Mouse (Mus musculus): ENCODE results near the gene Wwc1. TPM values are rescaled to one million over a fixed set of nuclear protein-coding genes. Genes with fewer than 3 reads are reported as not detected.
A peak's percentile ranks its signal among the peaks of the same experiment; 100 is the strongest.

Wwc1 gene
- polyA plus RNA-seq, 1 experiment from 2014 or later: 5.0 TPM

GRCm38 (mm10) chr11:35948457-35948881, 31.9 kb downstream of the Wwc1 start:
- H3K9me3 ChIP-seq (replicated peaks; ENCODE audit: control insufficient read depth, low read length): no peaks in the 10 kb centered on the region
- H3K9ac ChIP-seq (ENCODE audit: low read length): no peak overlapping the region
- H3K4me3 ChIP-seq (replicated peaks; ENCODE audit: low read length): no peak overlapping the region
- H3K4me2 ChIP-seq (ENCODE audit: low read depth, low read length): no peak overlapping the region
- no peaks in the 10 kb centered on the region for H3K36me3 ChIP-seq (ENCODE audit: control insufficient read depth, insufficient read depth, low read length)
- peak; percentile 54; the same call in 1 of the 2 replicates for ATAC-seq (ENCODE audit: insufficient read depth, low FRiP score)
- H3K4me1 ChIP-seq (ENCODE audit: control insufficient read depth, insufficient read depth, low read length): peaks cover 19% of the 10 kb centered on the region
- WGBS: 19% methylated on average over 6 of the region's 6 CpGs
- H3K27ac ChIP-seq (ENCODE audit: low read length): peak overlapping the region; percentile 21
- H3K27me3 ChIP-seq (ENCODE audit: control insufficient read depth, insufficient read depth, low read length): no peaks in the 10 kb centered on the region

- 62% methylated on average over 9 of the region's 9 CpGs for WGBS
- no peak overlapping the region for H3K4me3 ChIP-seq (replicated peaks; ENCODE audit: low read length)
- peak; percentile 4; the same call in 1 of the 2 replicates for ATAC-seq (ENCODE audit: insufficient read depth, low FRiP score)
- no peaks in the 10 kb centered on the region for H3K9me3 ChIP-seq (replicated peaks; ENCODE audit: control insufficient read depth, low read length)
- no peak overlapping the region for H3K4me2 ChIP-seq (ENCODE audit: low read depth, low read length)
- H3K36me3 ChIP-seq (ENCODE audit: control insufficient read depth, insufficient read depth, low read length): no peaks in the 10 kb centered on the region
- no peaks in the 10 kb centered on the region for H3K27me3 ChIP-seq (ENCODE audit: control insufficient read depth, insufficient read depth, low read length)
- H3K9ac ChIP-seq (ENCODE audit: low read length): no peak overlapping the region
- peak overlapping the region; percentile 21 for H3K27ac ChIP-seq (ENCODE audit: low read length)
- H3K4me1 ChIP-seq (ENCODE audit: control insufficient read depth, insufficient read depth, low read length): peaks cover 19% of the 10 kb centered on the region
Measured at GRCm38 (mm10) chr11:35947944-35948343, 32.4 kb downstream of the Wwc1 start.

GRCm38 (mm10) chr11:35945187-35945586, 35.1 kb downstream of the Wwc1 start:
- H3K4me3 ChIP-seq (replicated peaks; ENCODE audit: low read length): no peak overlapping the region
- H3K27ac ChIP-seq (ENCODE audit: low read length): no peak overlapping the region
- H3K9me3 ChIP-seq (replicated peaks; ENCODE audit: control insufficient read depth, low read length): no peaks in the 10 kb centered on the region
- H3K9ac ChIP-seq (ENCODE audit: low read length): no peak overlapping the region
- no peaks in the 10 kb centered on the region for H3K36me3 ChIP-seq (ENCODE audit: control insufficient read depth, insufficient read depth, low read length)
- ATAC-seq (ENCODE audit: insufficient read depth, low FRiP score): peak; percentile 61
- H3K4me2 ChIP-seq (ENCODE audit: low read depth, low read length): no peak overlapping the region
- no peaks in the 10 kb centered on the region for H3K27me3 ChIP-seq (ENCODE audit: control insufficient read depth, insufficient read depth, low read length)
- WGBS: 50% methylated on average over 6 of the region's 6 CpGs
- H3K4me1 ChIP-seq (ENCODE audit: control insufficient read depth, insufficient read depth, low read length): peaks cover 9% of the 10 kb centered on the region

GRCm38 (mm10) chr11:35941641-35942040, 38.7 kb downstream of the Wwc1 start:
- H3K27me3 ChIP-seq (ENCODE audit: control insufficient read depth, insufficient read depth, low read length): no peaks in the 10 kb centered on the region
- no peak overlapping the region for H3K9ac ChIP-seq (ENCODE audit: low read length)
- H3K4me2 ChIP-seq (ENCODE audit: low read depth, low read length): no peak overlapping the region
- ATAC-seq (ENCODE audit: insufficient read depth, low FRiP score): no peak
- H3K4me1 ChIP-seq (ENCODE audit: control insufficient read depth, insufficient read depth, low read length): 0 out of 2 replicates have a peak, but pooled peaks cover 3% of the 10 kb centered on the region
- H3K9me3 ChIP-seq (replicated peaks; ENCODE audit: control insufficient read depth, low read length): no peaks in the 10 kb centered on the region
- H3K27ac ChIP-seq (ENCODE audit: low read length): no peak overlapping the region
- WGBS: 79% methylated on average over 3 of the region's 3 CpGs
- H3K36me3 ChIP-seq (ENCODE audit: control insufficient read depth, insufficient read depth, low read length): no peaks in the 10 kb centered on the region
- H3K4me3 ChIP-seq (replicated peaks; ENCODE audit: low read length): no peak overlapping the region

GRCm38 (mm10) chr11:35941064-35941463, 39.3 kb downstream of the Wwc1 start:
- ATAC-seq (ENCODE audit: insufficient read depth, low FRiP score): no peak
- Histone ChIP-seq H3K27ac (ENCODE audit: low read length) (no peak overlapping the region), H3K9me3 (replicated peaks; ENCODE audit: control insufficient read depth, low read length) (no peaks in the 10 kb centered on the region), H3K4me2 (ENCODE audit: low read depth, low read length) (no peak overlapping the region), H3K4me1 (ENCODE audit: control insufficient read depth, insufficient read depth, low read length) (0 out of 2 replicates have a peak, but pooled peaks cover 3% of the 10 kb centered on the region), H3K4me3 (replicated peaks; ENCODE audit: low read length) (no peak overlapping the region), H3K27me3 (ENCODE audit: control insufficient read depth, insufficient read depth, low read length) (no peaks in the 10 kb centered on the region), H3K36me3 (ENCODE audit: control insufficient read depth, insufficient read depth, low read length) (no peaks in the 10 kb centered on the region), H3K9ac (ENCODE audit: low read length) (no peak overlapping the region)
- 53% methylated on average over 5 of the region's 5 CpGs for WGBS

- ATAC-seq (ENCODE audit: insufficient read depth, low FRiP score): no peak
- no peaks in the 10 kb centered on the region for H3K9me3 ChIP-seq (replicated peaks; ENCODE audit: control insufficient read depth, low read length)
- H3K9ac ChIP-seq (ENCODE audit: low read length): no peak overlapping the region
- H3K4me1 ChIP-seq (ENCODE audit: control insufficient read depth, insufficient read depth, low read length): no peaks in the 10 kb centered on the region
- no peak overlapping the region for H3K4me2 ChIP-seq (ENCODE audit: low read depth, low read length)
- WGBS: 50% methylated on average over 6 of the region's 6 CpGs
- H3K36me3 ChIP-seq (ENCODE audit: control insufficient read depth, insufficient read depth, low read length): no peaks in the 10 kb centered on the region
- no peak overlapping the region for H3K4me3 ChIP-seq (replicated peaks; ENCODE audit: low read length)
- H3K27me3 ChIP-seq (ENCODE audit: control insufficient read depth, insufficient read depth, low read length): no peaks in the 10 kb centered on the region
- H3K27ac ChIP-seq (ENCODE audit: low read length): no peak overlapping the region
Measured at GRCm38 (mm10) chr11:35938790-35939385, 41.4 kb downstream of the Wwc1 start.

- H3K27me3 ChIP-seq (ENCODE audit: control insufficient read depth, insufficient read depth, low read length): no peaks in the 10 kb centered on the region
- ATAC-seq (ENCODE audit: insufficient read depth, low FRiP score): no peak
- no peaks in the 10 kb centered on the region for H3K9me3 ChIP-seq (replicated peaks; ENCODE audit: control insufficient read depth, low read length)
- no peak overlapping the region for H3K9ac ChIP-seq (ENCODE audit: low read length)
- WGBS: 57% methylated on average over 3 of the region's 3 CpGs
- no peaks in the 10 kb centered on the region for H3K36me3 ChIP-seq (ENCODE audit: control insufficient read depth, insufficient read depth, low read length)
- H3K4me1 ChIP-seq (ENCODE audit: control insufficient read depth, insufficient read depth, low read length): peaks cover 8% of the 10 kb centered on the region; the same call in 1 of the 2 replicates
- no peak overlapping the region for H3K4me2 ChIP-seq (ENCODE audit: low read depth, low read length)
- no peak overlapping the region for H3K27ac ChIP-seq (ENCODE audit: low read length)
- no peak overlapping the region for H3K4me3 ChIP-seq (replicated peaks; ENCODE audit: low read length)
Measured at GRCm38 (mm10) chr11:35935645-35936044, 44.7 kb downstream of the Wwc1 start.

GRCm38 (mm10) chr11:35935133-35935532, 45.2 kb downstream of the Wwc1 start:
- 92% methylated on average over 1 of the region's 1 CpGs for WGBS
- H3K9me3 ChIP-seq (replicated peaks; ENCODE audit: control insufficient read depth, low read length): no peaks in the 10 kb centered on the region
- no peaks in the 10 kb centered on the region for H3K36me3 ChIP-seq (ENCODE audit: control insufficient read depth, insufficient read depth, low read length)
- no peak overlapping the region for H3K9ac ChIP-seq (ENCODE audit: low read length)
- H3K4me1 ChIP-seq (ENCODE audit: control insufficient read depth, insufficient read depth, low read length): peaks cover 8% of the 10 kb centered on the region; the same call in 1 of the 2 replicates
- H3K4me3 ChIP-seq (replicated peaks; ENCODE audit: low read length): no peak overlapping the region
- ATAC-seq (ENCODE audit: insufficient read depth, low FRiP score): no peak
- H3K4me2 ChIP-seq (ENCODE audit: low read depth, low read length): no peak overlapping the region
- H3K27ac ChIP-seq (ENCODE audit: low read length): no peak overlapping the region
- H3K27me3 ChIP-seq (ENCODE audit: control insufficient read depth, insufficient read depth, low read length): no peaks in the 10 kb centered on the region

- peak; percentile 27; the same call in 1 of the 2 replicates for ATAC-seq (ENCODE audit: insufficient read depth, low FRiP score)
- Histone ChIP-seq H3K9ac (ENCODE audit: low read length) (no peak overlapping the region), H3K4me2 (ENCODE audit: low read depth, low read length) (no peak overlapping the region), H3K4me1 (ENCODE audit: control insufficient read depth, insufficient read depth, low read length) (peaks cover 8% of the 10 kb centered on the region; the same call in 1 of the 2 replicates), H3K27me3 (ENCODE audit: control insufficient read depth, insufficient read depth, low read length) (no peaks in the 10 kb centered on the region), H3K27ac (ENCODE audit: low read length) (peak overlapping the region; percentile 12; the same call in 1 of the 2 replicates), H3K9me3 (replicated peaks; ENCODE audit: control insufficient read depth, low read length) (no peaks in the 10 kb centered on the region), H3K36me3 (ENCODE audit: control insufficient read depth, insufficient read depth, low read length) (no peaks in the 10 kb centered on the region), H3K4me3 (replicated peaks; ENCODE audit: low read length) (no peak overlapping the region)
- WGBS: 26% methylated on average over 14 of the region's 14 CpGs
Measured at GRCm38 (mm10) chr11:35933402-35934085, 46.8 kb downstream of the Wwc1 start.
